Mouse (Mus musculus) embryo, embryonic 9.5 days (tissue): ENCODE data around the gene Vash2.
"Not testable (repeated sequence)": the region's sequence is repeated elsewhere in the genome, so short reads cannot be mapped to it uniquely, and the experiment has no call there.

Experiments used
- DNase-seq: peaks from one replicate; pipeline ENCODE4 v3.0.0-alpha.2; 2017; ENCODE audit errors: extremely low spot score

Vash2 gene

GRCm38 (mm10) chr1:190927311-190927710, 51.8 kb downstream of the Vash2 start:
- DNase-seq = no peak

- DNase-seq = not testable (repeated sequence)
Observed at GRCm38 (mm10) chr1:190924812-190925211, 54.3 kb downstream of the Vash2 start, which contains the start of gene Angel2. Angel2 (plus strand) TSS chr1:190925112.

GRCm38 (mm10) chr1:190919725-190920469, 59.2 kb downstream of the Vash2 start:
- no peak for DNase-seq

DNA sequence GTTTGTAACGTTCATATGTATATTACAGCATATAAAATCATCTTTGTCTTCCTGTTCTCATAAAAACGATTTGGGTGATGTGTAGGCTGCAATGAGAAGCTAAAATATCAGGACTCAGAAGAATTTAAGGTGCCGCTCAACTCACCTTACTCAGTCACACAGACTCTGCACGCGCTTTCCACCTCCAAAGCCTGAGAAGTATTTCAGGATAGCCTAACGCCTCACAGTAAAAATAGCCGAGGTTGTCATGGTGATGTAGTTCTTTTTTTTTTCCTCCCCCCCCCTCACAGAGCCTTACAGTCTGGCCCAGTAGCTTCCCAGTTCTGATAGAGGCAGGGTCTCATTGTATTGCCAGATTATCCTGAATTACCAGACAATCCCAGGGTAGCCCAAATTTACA, 60.2 kb downstream of the Vash2 start:
- DNase-seq = no peak

- DNase-seq = no peak
Observed at GRCm38 (mm10) chr1:190912623-190913022, 66.5 kb downstream of the Vash2 start.

DNA sequence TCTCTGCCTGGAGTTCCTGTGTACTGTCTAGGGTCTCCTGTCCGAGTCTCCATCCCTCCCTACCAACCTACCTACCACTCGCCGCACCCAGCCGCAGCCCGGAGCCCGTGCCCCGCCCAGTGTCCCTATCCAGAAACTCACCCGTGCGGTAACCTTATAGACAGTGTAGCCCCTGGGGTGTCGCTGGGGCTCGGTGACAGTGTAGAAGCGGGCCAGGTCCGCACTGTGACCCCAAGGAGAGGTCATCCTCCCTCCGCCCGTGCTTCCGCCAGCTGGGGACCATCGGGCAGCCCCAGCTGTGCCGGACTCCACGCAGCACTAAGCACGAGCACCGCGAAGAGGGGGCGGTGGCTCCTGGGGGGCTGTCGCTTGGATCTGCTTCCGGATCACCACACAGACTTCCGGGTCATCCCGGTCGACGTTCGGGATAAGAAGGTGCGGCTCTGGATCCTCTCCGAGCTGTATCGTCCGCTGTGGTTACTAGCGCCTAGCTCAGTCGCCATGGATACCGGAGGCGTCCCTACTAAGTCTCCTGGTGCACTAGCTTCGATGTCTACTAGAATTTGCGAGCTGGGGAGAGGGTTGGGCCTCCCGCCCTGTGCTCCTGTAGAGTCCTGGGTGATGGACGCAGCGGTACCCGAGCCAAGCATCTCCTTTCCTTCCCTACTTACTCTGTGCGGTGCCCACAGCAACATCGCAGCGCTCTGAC, 67.5 kb downstream of the Vash2 start, which contains the start of gene Rps6kc1:
Gene Rps6kc1 (minus strand): TSS at position 356 of the 709 bp plus-strand sequence.
- DNase-seq = peak; percentile 87

GRCm38 (mm10) chr1:190910836-190911235, 68.3 kb downstream of the Vash2 start:
- no peak for DNase-seq

DNA sequence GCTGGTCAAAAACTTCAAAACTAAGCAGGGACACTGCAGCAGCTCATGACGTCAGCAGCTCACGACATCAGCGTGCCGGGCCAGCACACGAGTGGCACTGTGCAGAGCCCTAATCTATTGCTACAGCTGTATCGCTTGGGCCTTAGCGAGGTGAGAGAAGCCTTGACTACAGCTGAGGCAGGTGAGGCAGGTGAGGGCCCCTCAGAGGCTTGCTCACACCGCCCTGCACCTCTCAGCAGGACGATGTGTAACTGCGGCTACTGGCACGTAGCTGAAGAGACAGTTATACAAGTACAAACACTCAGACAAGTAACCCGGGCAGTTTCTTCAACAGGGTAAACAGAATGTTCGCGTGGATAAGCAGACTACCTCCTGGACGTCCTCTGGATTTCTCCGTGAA, 74.4 kb downstream of the Vash2 start:
- DNase-seq = no peak

GRCm38 (mm10) chr1:190904136-190904535, 75.0 kb downstream of the Vash2 start:
- no peak for DNase-seq

- no peak for DNase-seq
Observed at GRCm38 (mm10) chr1:190901082-190901481, 78.0 kb downstream of the Vash2 start.

- no peak for DNase-seq
Observed at GRCm38 (mm10) chr1:190898899-190899575, 80.1 kb downstream of the Vash2 start.

DNA sequence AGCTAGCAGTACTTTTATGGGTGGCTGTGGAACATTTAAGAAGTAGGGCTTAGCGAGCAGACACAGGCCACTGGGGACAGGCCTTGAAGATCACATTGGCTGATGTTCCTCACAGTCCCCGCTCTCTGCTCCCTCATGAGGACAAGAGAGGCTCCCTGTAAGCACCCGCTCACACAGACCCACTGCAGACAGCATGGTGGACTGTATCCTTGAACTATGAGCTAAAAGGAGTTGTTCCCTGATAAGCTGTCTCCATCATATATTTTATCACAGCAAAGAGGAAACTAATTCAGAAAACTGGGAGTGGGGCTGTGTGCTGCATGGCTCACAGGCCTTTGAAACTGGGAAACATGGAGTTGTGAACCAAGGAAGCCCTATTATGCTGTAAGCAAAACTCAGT, 80.9 kb downstream of the Vash2 start:
- no peak for DNase-seq
